Comparison of ENCODE assay signal across 9 mouse cellular contexts in the genomic region with DNA sequence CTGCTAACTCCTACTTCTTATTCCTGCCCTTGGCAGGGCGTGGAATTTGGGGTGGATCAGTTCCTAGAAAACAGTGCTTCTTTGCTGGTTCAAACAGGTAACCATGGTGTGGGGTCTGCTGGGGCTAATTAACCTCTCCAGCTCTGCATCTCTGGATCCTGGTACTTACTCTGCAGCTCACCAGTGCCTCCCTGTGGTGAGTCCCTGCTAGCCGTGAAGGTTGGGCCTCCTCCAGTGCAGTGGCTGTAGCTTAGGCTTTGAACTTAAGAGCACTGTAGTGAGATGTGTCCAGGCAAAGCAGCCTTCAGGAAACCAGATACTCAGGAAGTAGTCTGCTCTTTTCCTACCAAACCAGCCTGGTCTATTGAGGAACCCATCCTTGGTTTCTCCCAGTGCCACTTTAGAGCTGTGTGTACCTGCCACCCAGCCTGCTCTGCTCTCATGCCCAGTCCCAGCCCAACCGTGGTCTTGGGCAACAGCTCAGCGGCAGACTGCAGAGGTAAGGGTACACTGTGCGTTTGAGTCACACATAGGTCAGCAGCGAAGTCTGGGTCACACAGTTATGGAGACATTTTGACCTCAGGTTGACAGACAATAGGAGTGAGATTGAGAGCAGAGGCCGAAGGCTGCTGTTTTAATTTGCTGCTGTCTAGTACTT.
DNase-seq lines count a peak whose midpoint lies in the region; ATAC-seq and TF ChIP-seq lines count a peak whose summit lies in the region.
"Had no signal": no experiment of that assay in that cellular context is flagged by ENCODE, and none has a peak within 500 bp of the region (broad histone marks: within the 10 kb centered on the region; RNA-seq: fewer than 3 reads in every experiment).

No protein-coding gene starts in this region.

- no peak overlapping the region for H3K4me3 ChIP-seq in bone marrow macrophage, adult 2 months (ENCODE audit: insufficient read depth, low read length)
- H3K4me3 ChIP-seq in forebrain, embryonic 11.5 days (ENCODE audit: low read depth, low read length): no peak overlapping the region
- no peak overlapping the region for H3K4me3 ChIP-seq in liver, embryonic 16.5 days (ENCODE audit: low read depth, low read length)
- H3K4me3 ChIP-seq in neural tube, embryonic 15.5 days (replicated peaks): no peak overlapping the region
- H3K4me3 ChIP-seq: embryonic facial prominence, embryonic 15.5 days had no signal

- no peaks in the 10 kb centered on the region for H3K27me3 ChIP-seq in forebrain, embryonic 11.5 days (ENCODE audit: control insufficient read depth, insufficient read depth, low read length)
- no peaks in the 10 kb centered on the region for H3K27me3 ChIP-seq in liver, embryonic 16.5 days (ENCODE audit: control insufficient read depth, insufficient read depth, low read depth, low read length)
- H3K27me3 ChIP-seq in neural tube, embryonic 15.5 days (replicated peaks): no peaks in the 10 kb centered on the region
- H3K27me3 ChIP-seq: embryonic facial prominence, embryonic 15.5 days had no signal

- peaks cover 14% of the 10 kb centered on the region for H3K4me1 ChIP-seq in bone marrow macrophage, adult 2 months (ENCODE audit: control insufficient read depth, insufficient read depth, low read length)
- no peaks in the 10 kb centered on the region for H3K4me1 ChIP-seq in forebrain, embryonic 11.5 days (replicated peaks; ENCODE audit: control insufficient read depth, insufficient read depth, low read length)
- H3K4me1 ChIP-seq in liver, embryonic 16.5 days (ENCODE audit: control insufficient read depth, low read depth, low read length): peaks cover 4% of the 10 kb centered on the region; the same call in 1 of the 2 replicates
- H3K4me1 ChIP-seq in neural tube, embryonic 15.5 days: no peaks in the 10 kb centered on the region
- H3K4me1 ChIP-seq: embryonic facial prominence, embryonic 15.5 days had no signal

- H3K9ac ChIP-seq in forebrain, embryonic 11.5 days (ENCODE audit: low read length): no peak overlapping the region
- H3K9ac ChIP-seq in liver, embryonic 16.5 days (ENCODE audit: low read depth, low read length): no peak overlapping the region
- no peak overlapping the region for H3K9ac ChIP-seq in neural tube, embryonic 15.5 days (replicated peaks)
- H3K9ac ChIP-seq: embryonic facial prominence, embryonic 15.5 days had no signal

- no peak overlapping the region for H3K27ac ChIP-seq in bone marrow macrophage, adult 2 months (ENCODE audit: insufficient read depth, low read depth, low read length)
- no peak overlapping the region for H3K27ac ChIP-seq in forebrain, embryonic 11.5 days (ENCODE audit: low read depth, low read length)
- H3K27ac ChIP-seq in liver, embryonic 16.5 days (ENCODE audit: low read length): no peak overlapping the region
- H3K27ac ChIP-seq in neural tube, embryonic 15.5 days (replicated peaks): no peak overlapping the region
- H3K27ac ChIP-seq: embryonic facial prominence, embryonic 15.5 days had no signal

- ATAC-seq in CD4-positive, CD25-positive, alpha-beta regulatory T cell, adult 4 months: peak; percentile 87
- peak; percentile 66; the same call in 1 of the 2 replicates for ATAC-seq in forebrain, embryonic 11.5 days (replicated peaks; ENCODE audit: low FRiP score)
- peak; percentile 58; the same call in 1 of the 2 replicates for ATAC-seq in liver, embryonic 16.5 days (ENCODE audit: low read depth)
- ATAC-seq in neural tube, embryonic 15.5 days (ENCODE audit: low FRiP score): 0 out of 2 replicates have a peak, but pooled peaks have one; percentile 38

- no peak for TF ChIP-seq POLR2A in bone marrow macrophage, adult 2 months (IDR thresholded peaks at IDR 0.05; ENCODE audit: borderline replicate concordance, low read depth, low read length)

- no peaks in the 10 kb centered on the region for H3K9me3 ChIP-seq in forebrain, embryonic 11.5 days (ENCODE audit: control insufficient read depth, low read length)
- no peaks in the 10 kb centered on the region for H3K9me3 ChIP-seq in liver, embryonic 16.5 days (replicated peaks; ENCODE audit: control insufficient read depth, low read length)
- H3K9me3 ChIP-seq in neural tube, embryonic 15.5 days (replicated peaks): no peaks in the 10 kb centered on the region
- H3K9me3 ChIP-seq: embryonic facial prominence, embryonic 15.5 days had no signal

- peak; percentile 76 for DNase-seq in forebrain, embryonic 11.5 days (ENCODE audit: low spot score)
- DNase-seq in heart, postnatal 25 days (ENCODE audit: low spot score): peak; percentile 34
- peak; percentile 24 for DNase-seq in large intestine, adult 2 months (ENCODE audit: low read depth, low spot score)
- peak; percentile 81 for DNase-seq in testis, postnatal 10 days (ENCODE audit: low spot score)

- no peak overlapping the region for H3K4me2 ChIP-seq in forebrain, embryonic 11.5 days (ENCODE audit: low read depth, low read length, severe bottlenecking)
- H3K4me2 ChIP-seq in liver, embryonic 16.5 days (ENCODE audit: low read depth, low read length): no peak overlapping the region
- H3K4me2 ChIP-seq in neural tube, embryonic 15.5 days: no peak overlapping the region
- H3K4me2 ChIP-seq: embryonic facial prominence, embryonic 15.5 days had no signal

- WGBS in forebrain, embryonic 11.5 days: 64% methylated on average over 7 of the region's 7 CpGs
- 72% methylated on average over 7 of the region's 7 CpGs for WGBS in large intestine, adult 2 months
- WGBS in liver, embryonic 16.5 days (ENCODE audit: insufficient replicate concordance): 46% methylated on average over 7 of the region's 7 CpGs
- WGBS in neural tube, embryonic 15.5 days: 73% methylated on average over 7 of the region's 7 CpGs

- no peaks in the 10 kb centered on the region for H3K36me3 ChIP-seq in forebrain, embryonic 11.5 days (ENCODE audit: control insufficient read depth, insufficient read depth, low read length)
- H3K36me3 ChIP-seq in liver, embryonic 16.5 days (ENCODE audit: control insufficient read depth, insufficient read depth): no peaks in the 10 kb centered on the region
- H3K36me3 ChIP-seq in neural tube, embryonic 15.5 days: no peaks in the 10 kb centered on the region
- H3K36me3 ChIP-seq: embryonic facial prominence, embryonic 15.5 days had no signal

- TF ChIP-seq CTCF in bone marrow macrophage, adult 2 months (IDR thresholded peaks at IDR 0.05; ENCODE audit: low read depth, low read length): peak; percentile 94

- intact Hi-C loops in heart, postnatal 25 days (cut with DNase I): loop anchor here (1.0 to 10.0 kb wide), 5 partner anchors 49 to 829 kb away; no protein-coding TSS in a partner anchor

Comparison
In these comparisons a context has a peak if more than half of its experiments do, and no peak if none do; other contexts are left out.
1. DNase-seq: peak in every context shown above with its lines; median percentile 81 in testis, postnatal 10 days; 76 in forebrain, embryonic 11.5 days; 34 in heart, postnatal 25 days; 24 in large intestine, adult 2 months.